Mouse (Mus musculus): ENCODE results near the gene Hat1.

Gene Hat1

GRCm38 (mm10) chr2:71466103-71466502, 77.3 kb downstream of the Hat1 start:
- DNase-seq (ENCODE audit: low spot score), result no peak

- DNase-seq (ENCODE audit: low spot score), result no peak
Observed at GRCm38 (mm10) chr2:71466861-71467450, 78.2 kb downstream of the Hat1 start.

- no peak for DNase-seq (ENCODE audit: low spot score)
Observed at GRCm38 (mm10) chr2:71471094-71471493, 82.3 kb downstream of the Hat1 start.

GRCm38 (mm10) chr2:71473830-71474229, 85.1 kb downstream of the Hat1 start:
- no peak for DNase-seq (ENCODE audit: low spot score)

- DNase-seq (ENCODE audit: low spot score), result no peak
Observed at GRCm38 (mm10) chr2:71474345-71474744, 85.6 kb downstream of the Hat1 start.

- no peak for DNase-seq (ENCODE audit: low spot score)
Observed at GRCm38 (mm10) chr2:71475311-71475710, 86.6 kb downstream of the Hat1 start.

- DNase-seq (ENCODE audit: low spot score), result no peak
Observed at GRCm38 (mm10) chr2:71475760-71476159, 87.0 kb downstream of the Hat1 start.

GRCm38 (mm10) chr2:71477787-71478186, 89.0 kb downstream of the Hat1 start:
- no peak for DNase-seq (ENCODE audit: low spot score)

- no peak for DNase-seq (ENCODE audit: low spot score)
Observed at GRCm38 (mm10) chr2:71479917-71480316, 91.2 kb downstream of the Hat1 start.

- no peak for DNase-seq (ENCODE audit: low spot score)
Observed at GRCm38 (mm10) chr2:71481825-71482224, 93.1 kb downstream of the Hat1 start.

- no peak for DNase-seq (ENCODE audit: low spot score)
Observed at GRCm38 (mm10) chr2:71483046-71483716, 94.4 kb downstream of the Hat1 start.

GRCm38 (mm10) chr2:71483717-71484066, 94.9 kb downstream of the Hat1 start:
- DNase-seq (ENCODE audit: low spot score), result no peak

Measured in testis, postnatal 10 days (tissue).